Mouse (Mus musculus): ENCODE results near the gene 1700016K19Rik.

DNA sequence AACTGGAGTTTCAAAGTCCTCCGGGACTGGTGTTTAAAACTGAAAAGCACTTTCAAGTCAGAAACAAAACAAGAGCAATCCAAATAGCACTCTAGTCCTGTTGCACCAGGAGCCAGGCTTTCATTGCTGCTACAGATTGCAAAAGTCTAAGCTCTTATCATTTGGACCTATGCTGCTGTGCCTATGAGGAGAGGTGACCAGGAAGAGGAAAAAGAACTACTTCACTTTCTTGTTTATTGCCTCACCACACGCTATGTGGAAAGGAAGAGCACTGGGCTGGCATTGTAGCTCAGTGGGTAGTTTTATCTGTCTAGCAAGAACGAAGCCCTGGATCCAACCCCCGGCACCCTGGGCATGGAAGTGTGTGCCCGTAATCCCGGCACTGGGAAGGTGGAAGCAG, 33.6 kb downstream of the 1700016K19Rik start:
- TF ChIP-seq CTCF (IDR thresholded peaks at IDR 0.05; ENCODE audit: low read depth, low read length) (no peak), POLR2A (IDR thresholded peaks at IDR 0.05; ENCODE audit: extremely low read depth, insufficient read depth, low read length) (no peak)

All from liver, adult 2 months (tissue).